Mouse (Mus musculus): ENCODE measurements around the gene Slc22a14. TPM values are rescaled to one million over a fixed set of nuclear protein-coding genes. Genes with fewer than 3 reads are reported as not detected.
"Not testable (repeated sequence)": the region's sequence is repeated elsewhere in the genome, so short reads cannot be mapped to it uniquely, and the experiment has no call there.

Gene Slc22a14
- polyA plus RNA-seq, 1 experiment from 2014 or later: not detected

GRCm38 (mm10) chr9:119388956-119389355 lies 23.6 kb upstream of the Slc22a14 start:
- Histone ChIP-seq H3K9me3 (0 out of 2 replicates have a peak, but pooled peaks cover 3% of the 10 kb centered on the region), H3K9ac (replicated peaks) (no peak overlapping the region), H3K4me2 (replicated peaks) (no peak overlapping the region), H3K27me3 (no peaks in the 10 kb centered on the region), H3K27ac (replicated peaks) (no peak overlapping the region), H3K4me3 (no peak overlapping the region), H3K4me1 (no peaks in the 10 kb centered on the region), H3K36me3 (no peaks in the 10 kb centered on the region)
- 58% methylated on average over 5 of the region's 5 CpGs for WGBS
- ATAC-seq (ENCODE audit: low FRiP score, low read depth): no peak

GRCm38 (mm10) chr9:119382603-119383002 lies 17.2 kb upstream of the Slc22a14 start:
- no peaks in the 10 kb centered on the region for H3K4me1 ChIP-seq

GRCm38 (mm10) chr9:119378231-119378630 lies 12.9 kb upstream of the Slc22a14 start:
- Histone ChIP-seq H3K4me1 (no peaks in the 10 kb centered on the region), H3K4me2 (replicated peaks) (no peak overlapping the region), H3K27me3 (no peaks in the 10 kb centered on the region), H3K9ac (replicated peaks) (no peak overlapping the region), H3K4me3 (no peak overlapping the region), H3K9me3 (no peaks in the 10 kb centered on the region), H3K36me3 (0 out of 2 replicates have a peak, but pooled peaks cover 4% of the 10 kb centered on the region), H3K27ac (replicated peaks) (no peak overlapping the region)
- WGBS: 94% methylated on average over 4 of the region's 4 CpGs
- no peak for ATAC-seq (ENCODE audit: low FRiP score, low read depth)

More at GRCm38 (mm10) chr9:119382603-119383002, 17.2 kb upstream of the Slc22a14 start:
- Histone ChIP-seq H3K9me3 (0 out of 2 replicates have a peak, but pooled peaks cover 3% of the 10 kb centered on the region), H3K4me2 (replicated peaks) (no peak overlapping the region), H3K4me3 (no peak overlapping the region), H3K36me3 (0 out of 2 replicates have a peak, but pooled peaks cover 4% of the 10 kb centered on the region), H3K27ac (replicated peaks) (no peak overlapping the region), H3K27me3 (no peaks in the 10 kb centered on the region), H3K9ac (replicated peaks) (no peak overlapping the region)
- 67% methylated on average over 6 of the region's 6 CpGs for WGBS
- ATAC-seq (ENCODE audit: low FRiP score, low read depth): no peak

GRCm38 (mm10) chr9:119375556-119375955 lies 10.2 kb upstream of the Slc22a14 start:
- Histone ChIP-seq H3K4me1 (no peaks in the 10 kb centered on the region), H3K27me3 (no peaks in the 10 kb centered on the region), H3K9ac (replicated peaks) (no peak overlapping the region), H3K36me3 (0 out of 2 replicates have a peak, but pooled peaks cover 4% of the 10 kb centered on the region), H3K9me3 (no peaks in the 10 kb centered on the region), H3K4me2 (replicated peaks) (no peak overlapping the region), H3K4me3 (no peak overlapping the region), H3K27ac (replicated peaks) (no peak overlapping the region)
- WGBS: 69% methylated on average over 6 of the region's 6 CpGs
- no peak for ATAC-seq (ENCODE audit: low FRiP score, low read depth)

GRCm38 (mm10) chr9:119375008-119375407 lies 9.7 kb upstream of the Slc22a14 start:
- H3K4me3 ChIP-seq: no peak overlapping the region

GRCm38 (mm10) chr9:119371251-119371650 lies 5.9 kb upstream of the Slc22a14 start:
- Histone ChIP-seq H3K27me3 (no peaks in the 10 kb centered on the region), H3K4me3 (no peak overlapping the region), H3K9me3 (no peaks in the 10 kb centered on the region), H3K27ac (replicated peaks) (no peak overlapping the region), H3K4me1 (no peaks in the 10 kb centered on the region), H3K9ac (replicated peaks) (no peak overlapping the region), H3K4me2 (replicated peaks) (no peak overlapping the region), H3K36me3 (0 out of 2 replicates have a peak, but pooled peaks cover 4% of the 10 kb centered on the region)
- ATAC-seq (ENCODE audit: low FRiP score, low read depth): no peak
- WGBS: 80% methylated on average over 4 of the region's 4 CpGs

More at GRCm38 (mm10) chr9:119375008-119375407, 9.7 kb upstream of the Slc22a14 start:
- Histone ChIP-seq H3K4me1 (no peaks in the 10 kb centered on the region), H3K27me3 (no peaks in the 10 kb centered on the region), H3K9ac (replicated peaks) (no peak overlapping the region), H3K4me2 (replicated peaks) (no peak overlapping the region), H3K36me3 (0 out of 2 replicates have a peak, but pooled peaks cover 4% of the 10 kb centered on the region), H3K9me3 (no peaks in the 10 kb centered on the region), H3K27ac (replicated peaks) (no peak overlapping the region)
- ATAC-seq (ENCODE audit: low FRiP score, low read depth): no peak
- 75% methylated on average over 3 of the region's 3 CpGs for WGBS

- H3K27ac ChIP-seq (replicated peaks); H3K9me3 ChIP-seq; H3K4me2 ChIP-seq (replicated peaks); H3K36me3 ChIP-seq; H3K9ac ChIP-seq (replicated peaks); H3K4me3 ChIP-seq; H3K4me1 ChIP-seq; ATAC-seq (ENCODE audit: low FRiP score, low read depth); H3K27me3 ChIP-seq: not testable (repeated sequence)
- 86% methylated on average over 4 of the region's 4 CpGs for WGBS
Observed at GRCm38 (mm10) chr9:119370770-119371169, 5.4 kb upstream of the Slc22a14 start.

GRCm38 (mm10) chr9:119368367-119368766 lies 3.0 kb upstream of the Slc22a14 start:
- 89% methylated on average over 3 of the region's 3 CpGs for WGBS
- Histone ChIP-seq H3K4me1 (no peaks in the 10 kb centered on the region), H3K9me3 (no peaks in the 10 kb centered on the region)

GRCm38 (mm10) chr9:119363229-119363628 lies 2.1 kb downstream of the Slc22a14 start:
- no peak overlapping the region for H3K4me3 ChIP-seq
- no peaks in the 10 kb centered on the region for H3K9me3 ChIP-seq
- H3K27ac ChIP-seq (replicated peaks): no peak overlapping the region
- H3K27me3 ChIP-seq: no peaks in the 10 kb centered on the region
- H3K4me2 ChIP-seq (replicated peaks): no peak overlapping the region
- no peak for ATAC-seq (ENCODE audit: low FRiP score, low read depth)
- WGBS: 93% methylated on average over 12 of the region's 12 CpGs
- H3K36me3 ChIP-seq: 0 out of 2 replicates have a peak, but pooled peaks cover 4% of the 10 kb centered on the region
- H3K9ac ChIP-seq (replicated peaks): no peak overlapping the region
- no peaks in the 10 kb centered on the region for H3K4me1 ChIP-seq

More at GRCm38 (mm10) chr9:119368367-119368766, 3.0 kb upstream of the Slc22a14 start:
- Histone ChIP-seq H3K4me2 (replicated peaks) (no peak overlapping the region), H3K4me3 (no peak overlapping the region), H3K9ac (replicated peaks) (no peak overlapping the region), H3K27ac (replicated peaks) (no peak overlapping the region), H3K36me3 (0 out of 2 replicates have a peak, but pooled peaks cover 4% of the 10 kb centered on the region), H3K27me3 (no peaks in the 10 kb centered on the region)
- ATAC-seq (ENCODE audit: low FRiP score, low read depth): no peak

- Histone ChIP-seq H3K36me3 (no peaks in the 10 kb centered on the region), H3K9me3 (no peaks in the 10 kb centered on the region), H3K27me3 (no peaks in the 10 kb centered on the region), H3K4me3 (no peak overlapping the region), H3K4me1 (no peaks in the 10 kb centered on the region; the same call in 1 of the 2 replicates), H3K4me2 (replicated peaks) (no peak overlapping the region), H3K9ac (replicated peaks) (no peak overlapping the region), H3K27ac (replicated peaks) (no peak overlapping the region)
- WGBS: 94% methylated on average over 5 of the region's 5 CpGs
- no peak for ATAC-seq (ENCODE audit: low FRiP score, low read depth)
Observed at GRCm38 (mm10) chr9:119361416-119361815, 3.9 kb downstream of the Slc22a14 start.

GRCm38 (mm10) chr9:119358058-119358429 lies 7.3 kb downstream of the Slc22a14 start:
- Histone ChIP-seq H3K9ac (replicated peaks) (no peak overlapping the region), H3K27me3 (no peaks in the 10 kb centered on the region), H3K27ac (replicated peaks) (no peak overlapping the region), H3K4me2 (replicated peaks) (peak overlapping the region; percentile 89), H3K36me3 (no peaks in the 10 kb centered on the region), H3K9me3 (no peaks in the 10 kb centered on the region), H3K4me3 (peak overlapping the region; percentile 63), H3K4me1 (no peaks in the 10 kb centered on the region; the same call in 1 of the 2 replicates)
- WGBS: 46% methylated on average over 9 of the region's 9 CpGs
- no peak for ATAC-seq (ENCODE audit: low FRiP score, low read depth)

GRCm38 (mm10) chr9:119357331-119358057 lies 7.9 kb downstream of the Slc22a14 start, which contains the start of gene Xylb:
TSS of gene Xylb (plus strand) at chr9:119357381.
- Histone ChIP-seq H3K4me1 (no peaks in the 10 kb centered on the region; the same call in 1 of the 2 replicates), H3K36me3 (no peaks in the 10 kb centered on the region), H3K9ac (replicated peaks) (peak within 1 kb of the TSS; percentile 65), H3K27ac (replicated peaks) (no peak within 1 kb of the TSS), H3K4me3 (peak within 1 kb of the TSS; percentile 63), H3K4me2 (replicated peaks) (peak within 1 kb of the TSS; percentile 89), H3K9me3 (no peaks in the 10 kb centered on the region), H3K27me3 (no peaks in the 10 kb centered on the region)
- 3% methylated on average over 65 of the region's 65 CpGs for WGBS
- peak; percentile 89 for ATAC-seq (ENCODE audit: low FRiP score, low read depth)

Data from midbrain, embryonic 12.5 days (tissue).